Mouse (Mus musculus) B cell, adult (primary cell): ENCODE measurements around the gene Otop2. TPM values are rescaled to one million over a fixed set of nuclear protein-coding genes. Genes with fewer than 3 reads are reported as not detected.

Experiments used
- total RNA-seq: library from RNA; stranded (reverse); gene quantifications from 4 replicates; pipeline ENCODE4 v1.2.4, GENCODE M21; 2023; ENCODE audit not compliant: inconsistent age

Gene Otop2
- total RNA-seq: not detected in 4 replicates

GRCm38 (mm10) chr11:115306863-115307262 lies at the start of gene Otop2:
Otop2 (plus strand) TSS chr11:115307163.

GRCm38 (mm10) chr11:115267061-115267883 lies 39.7 kb upstream of the Otop2 start, which contains the start of gene Grin2c:
Grin2c (minus strand) TSS chr11:115267243.

GRCm38 (mm10) chr11:115276780-115277603 lies 30.0 kb upstream of the Otop2 start, which contains the start of gene Fdxr:
Fdxr (minus strand) TSS chr11:115277050.

GRCm38 (mm10) chr11:115297214-115297826 lies 9.6 kb upstream of the Otop2 start, which contains the start of gene Fads6:
Fads6 (minus strand) TSS chr11:115297663.

GRCm38 (mm10) chr11:115321906-115322693 lies 15.1 kb downstream of the Otop2 start, which contains the start of gene Ush1g:
Ush1g (minus strand) TSS chr11:115322041.

GRCm38 (mm10) chr11:115334531-115334930 lies 27.6 kb downstream of the Otop2 start, which contains the start of gene Otop3:
Otop3 (plus strand) TSS chr11:115334731.

GRCm38 (mm10) chr11:115367395-115367944 lies 60.5 kb downstream of the Otop2 start, which contains the start of gene Hid1:
Hid1 (minus strand) TSS chr11:115367756.

Other genes starting within 250 kb of the Otop2 start
- gene Cd300e, start 245.0 kb upstream of the Otop2 start, total RNA-seq: 0.39 to 1.3 TPM (median 1.2 TPM) in 4 replicates
- 4.1 to 6.9 TPM (median 4.9 TPM) in 4 replicates for gene Rab37, start 215.7 kb upstream of the Otop2 start, total RNA-seq
- gene Cd300lf, start 173.2 kb upstream of the Otop2 start, total RNA-seq: 9.7 to 14.3 TPM (median 10.3 TPM) in 4 replicates
- 73.9 to 83.7 TPM (median 79.0 TPM) in 4 replicates for gene Slc9a3r1, start 143.8 kb upstream of the Otop2 start, total RNA-seq
- 14.8 to 19.6 TPM (median 16.6 TPM) in 4 replicates for gene Tmem104, start 119.7 kb upstream of the Otop2 start, total RNA-seq
- 15.6 to 30.2 TPM (median 19.0 TPM) in 4 replicates for gene Nat9, start 119.3 kb upstream of the Otop2 start, total RNA-seq
- not detected in 4 replicates for gene Grin2c, start 39.9 kb upstream of the Otop2 start, total RNA-seq
- gene Fdxr, start 30.1 kb upstream of the Otop2 start, total RNA-seq: 18.4 to 21.9 TPM (median 20.6 TPM) in 4 replicates
- gene Fads6, start 9.5 kb upstream of the Otop2 start, total RNA-seq: 0.19 TPM in 1 of 4 replicates, not detected in the others
- not detected in 4 replicates for gene Ush1g, start 14.9 kb downstream of the Otop2 start, total RNA-seq
- not detected in 4 replicates for gene Otop3, start 27.6 kb downstream of the Otop2 start, total RNA-seq
- 0.16 to 1.3 TPM (median 0.62 TPM) in 4 replicates for gene Hid1, start 60.6 kb downstream of the Otop2 start, total RNA-seq
- not detected in 4 replicates for gene Cdr2l, start 74.8 kb downstream of the Otop2 start, total RNA-seq
- 39.5 to 75.4 TPM (median 57.2 TPM) in 4 replicates for gene Mrpl58, start 96.6 kb downstream of the Otop2 start, total RNA-seq
- gene Atp5h, start 112.8 kb downstream of the Otop2 start, total RNA-seq: 182 to 204 TPM (median 189 TPM) in 4 replicates
- 29.9 to 44.8 TPM (median 39.7 TPM) in 4 replicates for gene Kctd2, start 113.0 kb downstream of the Otop2 start, total RNA-seq
- not detected in 4 replicates for gene Trim80, start 133.4 kb downstream of the Otop2 start, total RNA-seq
- not detected in 4 replicates for gene Slc16a5, start 155.3 kb downstream of the Otop2 start, total RNA-seq
- gene Armc7, start 168.5 kb downstream of the Otop2 start, total RNA-seq: 8.2 to 10.0 TPM (median 9.4 TPM) in 4 replicates
- 74.5 to 85.8 TPM (median 80.1 TPM) in 4 replicates for gene Nt5c, start 184.7 kb downstream of the Otop2 start, total RNA-seq
- 194 to 214 TPM (median 207 TPM) in 4 replicates for gene Jpt1, start 207.2 kb downstream of the Otop2 start, total RNA-seq
- gene Sumo2, start 229.1 kb downstream of the Otop2 start, total RNA-seq: 240 to 284 TPM (median 258 TPM) in 4 replicates